Mouse (Mus musculus): ENCODE data around the gene Ucma.
"Not testable (repeated sequence)": the region's sequence is repeated elsewhere in the genome, so short reads cannot be mapped to it uniquely, and the experiment has no call there.

Ucma gene

GRCm38 (mm10) chr2:4975807-4976206 is at the start of gene Ucma:
Gene Ucma, plus strand, starts transcription at chr2:4976122.
- no peak for DNase-seq (ENCODE audit: low read depth, low spot score)

GRCm38 (mm10) chr2:4927391-4927790 is 48.5 kb upstream of the Ucma start:
- DNase-seq (ENCODE audit: low read depth, low spot score), result no peak

- no peak for DNase-seq (ENCODE audit: low read depth, low spot score)
Measured at GRCm38 (mm10) chr2:4929230-4929629, 46.7 kb upstream of the Ucma start.

DNA sequence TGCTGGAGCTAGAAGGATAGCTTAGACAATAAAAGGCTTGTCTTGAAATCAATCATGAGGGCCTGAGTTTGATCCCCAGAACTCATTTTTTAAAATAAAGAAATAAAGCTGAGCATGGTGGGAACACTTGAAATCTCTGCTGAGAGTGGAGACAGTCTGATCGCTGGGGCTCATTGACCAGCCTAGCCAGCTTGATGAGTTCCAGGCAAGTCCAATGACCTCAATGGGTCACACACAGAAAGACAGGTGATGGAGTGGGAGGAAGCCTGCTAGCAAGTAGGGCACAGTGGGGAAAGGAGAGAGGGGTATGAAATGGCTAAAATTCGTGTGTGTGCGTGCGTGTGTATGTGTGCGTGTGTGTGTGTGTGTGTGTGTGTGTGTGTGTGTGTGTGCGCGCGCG is 41.4 kb upstream of the Ucma start:
- no peak for DNase-seq (ENCODE audit: low read depth, low spot score)

GRCm38 (mm10) chr2:4937931-4938330 is 38.0 kb upstream of the Ucma start:
- DNase-seq (ENCODE audit: low read depth, low spot score), result no peak

- no peak for DNase-seq (ENCODE audit: low read depth, low spot score)
Measured at GRCm38 (mm10) chr2:4940861-4941260, 35.1 kb upstream of the Ucma start.

DNA sequence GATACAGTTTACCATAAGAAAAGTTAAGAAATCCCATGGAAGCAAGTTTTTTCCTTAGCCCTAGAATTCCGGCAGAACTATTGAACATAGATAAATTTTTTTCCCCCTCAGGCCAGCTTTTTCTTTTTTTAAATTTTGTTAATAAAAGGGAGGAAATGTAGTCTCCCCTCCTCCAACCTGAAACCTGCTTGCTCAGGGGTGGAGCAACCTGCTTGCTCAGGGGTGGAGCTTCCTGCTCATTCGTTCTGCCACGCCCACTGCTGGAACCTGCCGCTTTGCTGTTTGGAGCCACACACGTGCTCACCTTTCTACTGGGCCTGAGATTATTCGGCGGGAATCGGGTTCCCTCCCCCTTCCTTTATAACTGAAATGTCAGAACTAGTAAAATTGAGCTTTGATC is 26.2 kb upstream of the Ucma start:
- DNase-seq (ENCODE audit: low read depth, low spot score), result not testable (repeated sequence)

DNA sequence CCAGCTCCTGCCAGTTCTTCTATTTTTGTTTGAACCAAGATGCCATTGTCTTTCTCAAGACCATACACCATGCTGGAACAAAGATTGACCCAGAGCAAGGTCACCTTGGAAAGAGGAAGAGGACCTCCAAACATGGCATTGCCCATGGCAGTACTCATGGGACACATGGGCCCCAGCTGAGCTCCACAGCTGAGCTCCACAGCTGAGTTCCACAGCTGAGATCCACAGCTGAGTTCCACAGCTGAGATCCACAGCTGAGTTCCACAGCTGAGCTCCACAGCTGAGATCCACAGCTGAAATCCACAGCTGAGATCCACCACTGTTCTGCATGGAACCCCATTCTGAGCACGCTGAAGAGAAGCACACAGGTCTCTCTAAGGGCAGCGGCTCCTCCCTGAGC is 24.9 kb upstream of the Ucma start:
- no peak for DNase-seq (ENCODE audit: low read depth, low spot score)

- no peak for DNase-seq (ENCODE audit: low read depth, low spot score)
Measured at GRCm38 (mm10) chr2:4954216-4954760, 21.6 kb upstream of the Ucma start.

DNA sequence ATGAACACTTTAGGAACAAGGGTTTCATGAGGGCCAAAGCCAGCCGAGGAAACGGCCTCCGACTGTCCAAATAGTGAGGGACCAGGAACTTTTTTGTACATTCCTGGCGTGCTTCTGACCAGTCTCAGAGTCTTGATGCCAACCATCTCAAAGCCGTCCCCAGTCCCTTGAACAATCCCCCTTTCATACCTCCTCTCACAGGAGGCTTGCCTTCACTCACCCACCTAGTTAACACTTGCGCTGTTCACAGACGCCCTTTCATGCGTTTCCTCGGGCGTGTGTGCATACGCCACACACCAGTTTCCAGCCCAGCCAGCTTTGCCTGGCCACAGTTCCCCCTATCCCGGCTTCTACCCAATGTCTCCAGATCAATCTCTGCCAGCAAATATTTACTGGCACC is 17.9 kb upstream of the Ucma start:
- peak; percentile 28 for DNase-seq (ENCODE audit: low read depth, low spot score)

DNA sequence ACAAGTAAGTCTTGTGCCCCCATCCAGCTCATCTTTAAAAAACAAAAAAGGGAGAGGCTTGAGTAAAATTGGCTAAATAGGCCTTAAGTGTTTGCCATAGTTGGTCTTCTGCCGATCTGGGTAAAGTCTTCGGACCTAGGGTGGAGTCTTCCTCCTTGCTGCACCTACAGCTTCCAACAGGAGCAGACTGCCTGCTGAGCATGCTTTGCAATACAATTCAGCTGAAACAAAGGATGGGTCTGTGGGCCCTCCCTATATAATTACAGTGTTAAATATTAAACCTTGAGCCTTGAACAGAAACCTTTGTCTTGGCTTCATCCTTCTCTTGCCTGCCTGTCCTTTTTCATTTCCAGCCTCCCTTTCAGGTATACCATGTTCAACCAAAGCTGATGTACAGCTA is 8.1 kb upstream of the Ucma start:
- DNase-seq (ENCODE audit: low read depth, low spot score), result no peak

GRCm38 (mm10) chr2:4969083-4969482 is 6.8 kb upstream of the Ucma start:
- no peak for DNase-seq (ENCODE audit: low read depth, low spot score)

GRCm38 (mm10) chr2:4978091-4978490 is 2.2 kb downstream of the Ucma start:
- peak; percentile 43 for DNase-seq (ENCODE audit: low read depth, low spot score)

GRCm38 (mm10) chr2:4983987-4984386 is 8.1 kb downstream of the Ucma start:
- DNase-seq (ENCODE audit: low read depth, low spot score), result peak; percentile 66

DNA sequence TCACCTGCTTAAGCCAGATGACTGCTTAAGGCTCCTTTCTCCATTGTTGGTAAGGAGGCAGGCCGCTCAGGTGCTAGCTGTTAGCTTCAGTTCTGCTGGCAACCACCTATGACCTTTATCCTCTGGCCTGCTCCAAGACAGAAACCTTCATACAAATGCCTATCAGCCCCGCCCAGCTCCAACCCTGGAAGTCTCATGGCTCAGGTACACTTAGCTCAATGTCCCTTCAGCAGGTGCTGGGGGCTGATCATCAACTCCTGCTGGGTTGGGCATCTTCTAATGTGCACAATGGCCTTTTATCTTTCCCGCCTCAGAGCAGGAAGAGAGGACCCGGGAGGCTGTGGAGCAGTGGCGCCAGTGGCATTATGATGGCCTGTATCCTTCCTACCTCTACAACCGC is 9.1 kb downstream of the Ucma start:
- DNase-seq (ENCODE audit: low read depth, low spot score), result no peak

- no peak for DNase-seq (ENCODE audit: low read depth, low spot score)
Measured at GRCm38 (mm10) chr2:4986798-4987197, 10.9 kb downstream of the Ucma start.

DNA sequence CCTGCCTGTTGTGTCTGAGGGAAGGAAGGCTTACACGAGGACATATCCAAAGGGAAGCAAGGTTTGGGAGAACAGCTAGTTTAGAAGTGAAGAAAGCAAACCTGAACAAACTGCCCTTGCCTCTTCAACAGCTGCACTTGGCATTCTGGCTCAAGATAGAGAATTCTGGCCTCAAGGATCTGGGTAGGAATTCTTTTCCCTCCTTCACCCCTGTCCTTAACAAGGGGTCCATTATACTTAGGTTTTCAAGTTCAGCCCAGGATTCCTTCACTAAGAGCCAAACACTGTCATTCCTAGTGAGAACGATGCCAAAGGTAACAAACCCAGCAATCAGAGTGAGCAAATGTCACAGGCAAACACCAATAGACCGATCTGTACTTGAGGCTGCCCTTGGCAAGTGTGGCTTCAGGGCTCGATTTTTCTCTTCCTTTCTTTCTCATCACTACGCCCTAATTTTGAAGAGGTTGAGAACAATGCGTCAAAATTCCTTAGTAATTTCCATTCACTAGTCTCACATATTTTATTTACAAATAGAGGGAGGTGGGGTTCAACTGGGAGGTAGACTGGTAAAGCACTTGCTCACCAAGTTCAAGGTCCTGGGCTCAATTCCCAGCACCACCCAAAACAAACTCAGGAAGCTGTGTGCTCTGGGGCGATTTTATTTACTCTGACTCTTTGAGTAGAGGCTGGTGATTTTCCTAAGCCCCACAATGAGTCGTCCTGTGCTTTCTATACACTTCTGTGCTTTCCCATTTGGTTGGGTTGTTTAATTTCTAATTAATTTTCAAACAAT is 11.7 kb downstream of the Ucma start:
- DNase-seq (ENCODE audit: low read depth, low spot score), result no peak

DNA sequence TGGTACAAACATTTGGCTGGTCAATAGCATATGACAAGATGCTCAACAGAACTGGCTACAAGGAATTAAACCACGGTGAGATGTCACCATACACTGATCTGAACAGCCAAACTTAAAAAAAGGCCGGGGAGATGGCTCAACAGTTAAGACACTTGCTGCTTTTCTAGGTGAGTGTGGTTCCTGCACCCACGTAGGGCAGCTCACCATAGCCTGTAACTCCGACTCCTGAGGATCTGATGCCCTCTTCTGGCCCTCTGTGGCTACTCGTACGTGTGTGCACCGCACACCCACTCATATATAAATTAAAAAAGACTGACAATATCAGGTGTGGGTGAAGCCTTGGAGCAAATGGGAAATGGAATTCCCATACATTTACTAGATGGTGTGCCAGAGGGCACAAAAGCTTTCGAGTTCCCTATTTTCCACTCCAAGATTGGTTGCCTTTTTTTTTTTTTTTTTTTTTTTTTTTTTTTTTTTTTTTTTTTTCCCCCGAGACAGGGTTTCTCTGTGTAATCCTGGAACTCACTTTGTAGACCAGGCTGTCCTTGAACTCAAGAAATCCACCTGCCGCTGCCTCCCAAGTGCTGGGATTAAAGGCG is 13.0 kb downstream of the Ucma start:
- no peak for DNase-seq (ENCODE audit: low read depth, low spot score)

DNA sequence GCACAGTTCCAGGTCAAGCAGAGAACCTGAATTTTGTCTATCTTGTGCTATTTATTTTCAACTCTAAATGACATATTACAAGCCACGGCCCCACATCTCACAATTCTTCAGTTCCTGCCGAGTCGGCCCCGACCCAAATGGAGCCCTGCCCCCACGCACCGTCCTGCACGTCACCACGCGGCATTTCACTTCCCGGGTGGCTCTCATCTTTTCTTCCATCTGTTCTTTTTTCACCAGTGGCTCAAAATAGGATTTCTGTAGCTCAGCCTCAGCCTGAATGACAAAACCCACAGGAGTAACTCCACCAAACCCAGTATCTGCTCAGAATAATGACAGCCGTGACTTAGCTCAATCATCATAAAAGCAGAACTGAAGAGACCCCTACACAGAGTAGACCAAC is 17.7 kb downstream of the Ucma start:
- DNase-seq (ENCODE audit: low read depth, low spot score), result no peak

GRCm38 (mm10) chr2:4994436-4994835 is 18.5 kb downstream of the Ucma start:
- DNase-seq (ENCODE audit: low read depth, low spot score), result no peak

DNA sequence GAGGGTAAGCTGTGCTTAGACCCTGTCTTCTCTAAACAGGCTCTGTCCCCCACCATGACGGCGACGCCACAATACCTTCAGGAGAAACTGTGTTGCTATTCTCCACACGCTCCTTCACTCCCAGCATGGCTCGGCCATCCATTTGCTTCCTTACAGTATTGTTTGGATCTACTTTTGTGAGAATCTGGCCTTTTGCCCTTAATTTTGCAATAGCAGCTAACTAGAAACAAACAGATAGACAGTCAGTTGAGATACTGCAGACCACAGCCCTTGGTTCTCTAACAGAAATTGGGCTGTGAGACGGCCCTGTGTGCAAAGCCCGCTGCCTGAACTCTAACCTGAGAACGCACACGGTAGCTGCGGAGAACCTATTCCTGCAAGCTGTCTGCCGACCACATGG is 19.7 kb downstream of the Ucma start:
- DNase-seq (ENCODE audit: low read depth, low spot score), result no peak

DNA sequence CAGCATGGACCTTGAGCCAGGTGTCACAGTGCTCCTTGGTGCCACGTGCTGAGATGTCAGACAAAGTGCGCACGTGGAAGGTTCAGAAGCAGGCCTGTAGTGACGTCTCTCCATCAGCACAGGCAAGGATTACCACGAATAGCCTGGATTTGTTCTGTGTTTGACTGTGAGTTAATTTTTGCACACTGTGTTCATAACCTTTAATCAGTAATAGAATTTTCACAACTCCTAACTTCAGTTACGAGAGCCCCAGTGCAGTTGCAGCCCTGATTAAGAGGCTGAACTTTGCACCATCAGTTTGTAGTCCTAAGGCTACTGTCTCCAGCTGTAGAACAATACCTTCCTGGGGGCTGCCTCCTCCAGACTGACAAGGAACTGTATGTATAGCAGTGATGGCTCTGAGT is 20.5 kb downstream of the Ucma start:
- no peak for DNase-seq (ENCODE audit: low read depth, low spot score)

DNA sequence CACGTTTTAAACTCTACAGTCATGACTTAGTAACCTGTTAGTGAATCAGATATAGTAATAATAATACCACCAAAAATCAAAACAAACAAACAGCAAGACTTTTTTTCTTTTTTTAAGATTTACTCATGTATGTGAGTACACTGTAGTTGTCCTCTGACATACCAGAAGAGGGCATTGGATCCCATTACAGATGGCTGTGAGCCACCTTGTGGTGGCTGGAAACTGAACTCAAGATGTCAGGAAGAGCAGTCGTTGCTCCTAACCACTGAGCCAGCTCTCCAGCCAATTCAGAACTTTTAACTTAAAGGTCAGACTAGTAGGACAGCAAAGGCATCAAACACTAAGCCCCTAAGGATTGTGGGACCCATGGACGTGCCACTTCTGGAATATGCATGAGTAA is 23.0 kb downstream of the Ucma start:
- no peak for DNase-seq (ENCODE audit: low read depth, low spot score)

All from forelimb bud, embryonic 11.5 days (tissue).